Mouse (Mus musculus) kidney, adult 2 months (tissue): Measurements from ENCODE around the gene Arf5. TPM values are rescaled to one million over a fixed set of nuclear protein-coding genes. Genes with fewer than 3 reads are reported as not detected.
A peak's percentile ranks its signal among the peaks of the same experiment; 100 is the strongest.

Experiments used
- DNase-seq: peaks from one replicate; pipeline ENCODE4 v3.0.0; 2021
- H3K27ac ChIP-seq: fragments of 200-500 bp; 2 replicates; pipeline ENCODE4 v1.5.1; 2012; ENCODE audit warnings: low read depth, low read length, control low read depth, inconsistent platforms; ENCODE audit not compliant: insufficient read depth
- H3K27me3 ChIP-seq: fragments of 200-500 bp; replicated peaks from 2 replicates; pipeline ENCODE4 v1.6.1; 2012; ENCODE audit warnings: mild to moderate bottlenecking, moderate library complexity, low read length, inconsistent platforms; ENCODE audit not compliant: control insufficient read depth, insufficient read depth
- H3K36me3 ChIP-seq: fragments of 200-500 bp; 2 replicates; pipeline ENCODE4 v1.6.1; 2012; ENCODE audit warnings: mild to moderate bottlenecking, moderate library complexity, low read length, inconsistent platforms; ENCODE audit not compliant: control insufficient read depth, insufficient read depth
- H3K4me1 ChIP-seq: fragments of 200-500 bp; 2 replicates; pipeline ENCODE4 v1.6.1; 2011; ENCODE audit warnings: low read length; ENCODE audit not compliant: control insufficient read depth, insufficient read depth
- H3K4me3 ChIP-seq: fragments of 200-500 bp; 2 replicates; pipeline ENCODE4 v1.5.1; 2011; ENCODE audit warnings: mild to moderate bottlenecking, low read depth, low read length, control low read depth; ENCODE audit not compliant: insufficient read depth
- CTCF ChIP-seq: fragments of 200-500 bp; conservative IDR thresholded peaks from 2 replicates; pipeline ENCODE4 v1.5.1; 2011; ENCODE audit warnings: low read depth, mild to moderate bottlenecking, control low read depth, low read length, moderate library complexity, mixed read lengths; ENCODE audit not compliant: insufficient read depth, insufficient read length
- POLR2A ChIP-seq: fragments of 200-500 bp; IDR thresholded peaks from one replicate; pipeline ENCODE4 v1.6.1; 2011; ENCODE audit warnings: low read depth, low read length, control low read depth
- WGBS: fragments of 180-500 bp; shearing (Covaris S2); methylation state at CpG from one replicate; pipeline ENCODE4 v1.1.7; 2018; 5-methylcytosine and 5-hydroxymethylcytosine counted together
- polyA plus RNA-seq: library from polyadenylated mRNA; depleted of rRNA; stranded (reverse); fragments of >200 nt; gene quantifications from 2 replicates; pipeline ENCODE4 v1.2.3, GENCODE M21; 2012

Arf5 gene
- polyA plus RNA-seq, 1 experiment = 303 TPM

GRCm38 (mm10) chr6:28420865-28421264 lies 2.5 kb upstream of the Arf5 start:
- WGBS = 15% methylated on average over 13 of the region's 13 CpGs
- Histone ChIP-seq H3K4me3 (peak overlapping the region; percentile 81), H3K27ac (no peak overlapping the region), H3K27me3 (no peaks in the 10 kb centered on the region), H3K36me3 (no peaks in the 10 kb centered on the region), H3K4me1 (peaks cover 11% of the 10 kb centered on the region; the same call in 1 of the 2 replicates)
- TF ChIP-seq POLR2A = no peak
- no peak for TF ChIP-seq CTCF
- no peak for DNase-seq

- no peaks in the 10 kb centered on the region for H3K36me3 ChIP-seq
- H3K27ac ChIP-seq = peak overlapping the region; percentile 52
- WGBS = under 1% methylated on average over 27 of the region's 27 CpGs
- TF ChIP-seq CTCF (peak; percentile 97), POLR2A (peak; percentile 24)
- peak; percentile 98 for DNase-seq
- no peaks in the 10 kb centered on the region for H3K27me3 ChIP-seq
- peaks cover 11% of the 10 kb centered on the region; the same call in 1 of the 2 replicates for H3K4me1 ChIP-seq
- peak overlapping the region; percentile 81 for H3K4me3 ChIP-seq
Measured at GRCm38 (mm10) chr6:28421469-28422000, 1.8 kb upstream of the Arf5 start.

GRCm38 (mm10) chr6:28422651-28423290 lies 589 bp upstream of the Arf5 start:
- Histone ChIP-seq H3K27ac (peak overlapping the region; percentile 18; the same call in 1 of the 2 replicates), H3K4me1 (peaks cover 11% of the 10 kb centered on the region; the same call in 1 of the 2 replicates)
- TF ChIP-seq POLR2A (no peak), CTCF (no peak)

GRCm38 (mm10) chr6:28423767-28424695 lies 671 bp downstream of the Arf5 start:
- peak overlapping the region; percentile 87 for H3K4me3 ChIP-seq
- no peaks in the 10 kb centered on the region for H3K27me3 ChIP-seq
- peak overlapping the region; percentile 27 for H3K27ac ChIP-seq
- H3K4me1 ChIP-seq = peaks cover 11% of the 10 kb centered on the region; the same call in 1 of the 2 replicates
- H3K36me3 ChIP-seq = no peaks in the 10 kb centered on the region
- DNase-seq = peak; percentile 70
- TF ChIP-seq CTCF (0 out of 2 replicates have a peak, but pooled peaks have one; percentile 20), POLR2A (no peak)
- WGBS = 9% methylated on average over 44 of the region's 46 CpGs

More at GRCm38 (mm10) chr6:28422651-28423290, 589 bp upstream of the Arf5 start:
- DNase-seq = no peak
- no peaks in the 10 kb centered on the region for H3K27me3 ChIP-seq
- no peak overlapping the region for H3K4me3 ChIP-seq
- no peaks in the 10 kb centered on the region for H3K36me3 ChIP-seq
- WGBS = 68% methylated on average over 15 of the region's 15 CpGs

- TF ChIP-seq POLR2A = no peak
- TF ChIP-seq CTCF = no peak
- Histone ChIP-seq H3K36me3 (no peaks in the 10 kb centered on the region), H3K27ac (no peak overlapping the region), H3K4me3 (no peak overlapping the region), H3K27me3 (no peaks in the 10 kb centered on the region), H3K4me1 (peaks cover 11% of the 10 kb centered on the region; the same call in 1 of the 2 replicates)
- DNase-seq = no peak
- WGBS = 91% methylated on average over 6 of the region's 6 CpGs
Measured at GRCm38 (mm10) chr6:28425019-28425418, 1.7 kb downstream of the Arf5 start.

GRCm38 (mm10) chr6:28427096-28427839 lies 3.9 kb downstream of the Arf5 start, which contains the start of gene Fscn3:
Gene Fscn3 (plus strand): TSS chr6:28427789.
- H3K27me3 ChIP-seq = no peaks in the 10 kb centered on the region
- H3K4me1 ChIP-seq = peaks cover 7% of the 10 kb centered on the region; the same call in 1 of the 2 replicates
- H3K27ac ChIP-seq = peak within 1 kb of the TSS; percentile 12; the same call in 1 of the 2 replicates
- H3K36me3 ChIP-seq = no peaks in the 10 kb centered on the region
- H3K4me3 ChIP-seq = no peak within 1 kb of the TSS
- DNase-seq = peak; percentile 66
- WGBS = 77% methylated on average over 3 of the region's 3 CpGs
- TF ChIP-seq POLR2A (no peak), CTCF (no peak)
